Mouse (Mus musculus) gastrocnemius, adult 8-10 months (tissue): ENCODE results near the gene Trim38. TPM values are rescaled to one million over a fixed set of nuclear protein-coding genes. Genes with fewer than 3 reads are reported as not detected.
A peak's percentile ranks its signal among the peaks of the same experiment; 100 is the strongest.
"Not testable (repeated sequence)": the region's sequence is repeated elsewhere in the genome, so short reads cannot be mapped to it uniquely, and the experiment has no call there.

Experiments
- DNase-seq, 2 experiments: peaks; one replicate each; pipeline ENCODE4 v3.0.0; 2022; ENCODE audit warnings: low spot score in 2 of 2
- total RNA-seq, 4 experiments: library from RNA; stranded (reverse); gene quantifications; 2 replicates each; pipeline ENCODE4 v1.2.4; 2022

The Trim38 gene
- total RNA-seq, 4 experiments from 2014 or later, result not detected

DNA sequence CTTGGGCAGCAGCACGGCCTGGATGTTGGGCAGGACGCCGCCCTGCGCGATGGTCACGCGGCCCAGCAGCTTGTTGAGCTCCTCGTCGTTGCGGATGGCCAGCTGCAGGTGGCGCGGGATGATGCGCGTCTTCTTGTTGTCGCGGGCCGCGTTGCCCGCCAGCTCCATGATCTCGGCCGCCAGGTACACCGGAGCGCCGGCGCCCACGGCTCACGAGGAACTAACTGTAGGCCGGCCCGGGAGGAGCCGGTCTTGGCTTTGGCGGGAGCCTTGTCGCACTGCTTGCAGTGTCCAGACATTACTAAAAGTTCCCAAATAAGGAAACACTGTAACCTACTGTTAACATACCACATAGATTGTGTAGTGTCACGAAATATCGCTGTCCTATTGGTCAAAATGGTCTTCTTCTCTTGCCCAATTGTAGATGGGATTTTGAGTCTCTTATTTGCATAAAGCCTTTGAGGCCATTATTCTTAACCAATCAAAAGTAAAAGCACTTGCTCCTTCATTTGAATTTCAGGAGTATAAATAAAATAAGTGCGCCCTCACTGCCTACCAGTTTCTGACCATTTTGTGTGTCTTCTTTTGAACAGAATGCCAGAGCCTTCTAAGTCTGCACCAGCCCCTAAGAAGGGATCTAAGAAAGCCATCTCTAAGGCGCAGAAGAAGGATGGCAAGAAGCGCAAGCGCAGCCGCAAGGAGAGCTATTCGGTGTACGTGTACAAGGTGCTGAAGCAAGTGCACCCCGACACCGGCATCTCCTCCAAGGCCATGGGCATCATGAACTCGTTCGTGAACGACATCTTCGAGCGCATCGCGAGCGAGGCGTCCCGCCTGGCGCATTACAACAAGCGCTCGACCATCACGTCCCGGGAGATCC is 23.3 kb upstream of the Trim38 start, which contains the start of gene Hist1h2bb:
TSS of gene Hist1h2bb (plus strand) at position 534 of the 880 bp plus-strand sequence.
- peak; percentile 29 to 50 for DNase-seq

- no peak for DNase-seq
Observed at GRCm38 (mm10) chr13:23747081-23747891, 22.4 kb upstream of the Trim38 start.

- DNase-seq, result no peak
Observed at GRCm38 (mm10) chr13:23747892-23748288, 21.8 kb upstream of the Trim38 start.

DNA sequence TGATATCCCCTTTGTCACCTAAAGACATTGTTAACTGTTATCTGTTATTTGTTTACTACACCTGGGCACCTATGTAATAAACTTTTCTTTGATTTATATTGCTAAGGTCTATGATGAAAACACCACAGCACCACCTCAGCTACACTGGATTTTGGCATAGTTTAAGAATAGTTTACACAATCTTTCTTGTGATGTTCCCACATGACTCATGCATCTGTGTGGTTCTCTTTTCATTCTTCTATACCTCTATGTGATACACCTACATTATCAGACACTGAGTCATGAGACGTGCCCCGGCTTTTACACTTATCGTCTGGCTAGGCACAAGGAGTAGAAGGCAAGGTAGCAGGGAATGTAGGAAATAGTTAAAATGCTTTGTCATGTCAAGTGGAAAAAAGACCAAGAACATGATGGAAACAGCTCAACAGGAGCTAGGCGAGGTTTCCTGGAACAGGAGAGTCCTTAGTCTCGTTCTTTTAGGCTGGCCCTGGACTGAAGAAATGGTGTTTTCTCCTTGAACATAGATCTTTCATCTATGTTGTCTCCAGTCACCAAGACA is 20.1 kb upstream of the Trim38 start:
- DNase-seq, result no peak

DNA sequence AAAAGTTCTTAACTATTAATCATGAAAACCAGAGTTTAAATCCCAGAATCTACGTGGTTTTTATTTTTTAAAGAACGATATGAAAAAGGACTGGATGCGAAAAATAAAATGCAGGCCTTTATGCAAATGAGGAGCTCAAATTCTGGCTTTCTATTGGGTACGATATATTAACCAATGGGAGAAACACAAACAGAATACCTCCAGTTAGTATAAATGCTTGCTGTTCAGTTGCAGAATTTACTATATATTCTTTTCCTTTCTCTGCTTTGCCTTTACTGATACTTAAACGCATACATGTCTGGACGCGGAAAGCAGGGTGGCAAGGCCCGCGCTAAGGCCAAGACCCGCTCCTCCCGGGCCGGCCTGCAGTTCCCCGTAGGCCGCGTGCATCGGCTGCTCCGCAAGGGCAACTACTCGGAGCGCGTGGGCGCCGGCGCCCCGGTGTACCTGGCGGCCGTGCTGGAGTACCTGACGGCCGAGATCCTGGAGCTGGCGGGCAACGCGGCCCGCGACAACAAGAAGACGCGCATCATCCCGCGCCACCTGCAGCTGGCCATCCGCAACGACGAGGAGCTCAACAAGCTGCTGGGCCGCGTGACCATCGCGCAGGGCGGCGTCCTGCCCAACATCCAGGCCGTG is 18.8 kb upstream of the Trim38 start, which contains the start of gene Hist1h2ab:
TSS of gene Hist1h2ab (plus strand) at position 288 of the 639 bp plus-strand sequence.
- DNase-seq, result not testable (repeated sequence)

- no peak for DNase-seq
Observed at GRCm38 (mm10) chr13:23751478-23751956, 18.2 kb upstream of the Trim38 start.

- DNase-seq, result peak in 1 of 2 experiments; percentile 31
Observed at GRCm38 (mm10) chr13:23752067-23752741, 17.5 kb upstream of the Trim38 start, which contains the start of gene Hist1h3b. Gene Hist1h3b, plus strand, starts transcription at chr13:23752267.

DNA sequence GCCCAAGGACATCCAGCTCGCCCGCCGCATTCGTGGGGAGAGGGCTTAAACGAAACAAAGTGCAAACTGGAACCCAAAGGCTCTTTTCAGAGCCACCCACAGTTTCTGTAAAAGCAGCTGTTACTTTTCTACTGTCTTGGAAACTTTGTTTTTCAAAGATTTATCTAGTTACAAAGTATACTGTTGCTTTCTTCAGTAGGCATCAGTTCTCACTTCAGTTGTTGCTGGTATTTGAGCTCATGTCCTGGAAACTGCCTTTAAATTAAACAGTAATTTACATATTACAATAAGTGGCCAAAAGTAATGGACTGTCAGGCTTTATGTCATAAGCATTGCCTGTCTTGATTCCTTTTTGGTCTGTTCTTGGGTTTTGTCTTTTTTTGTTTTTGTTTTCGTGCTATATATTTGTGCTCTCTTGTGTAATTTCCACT is 17.0 kb upstream of the Trim38 start:
- DNase-seq, result no peak

- DNase-seq, result no peak
Observed at GRCm38 (mm10) chr13:23753314-23754078, 16.2 kb upstream of the Trim38 start.

DNA sequence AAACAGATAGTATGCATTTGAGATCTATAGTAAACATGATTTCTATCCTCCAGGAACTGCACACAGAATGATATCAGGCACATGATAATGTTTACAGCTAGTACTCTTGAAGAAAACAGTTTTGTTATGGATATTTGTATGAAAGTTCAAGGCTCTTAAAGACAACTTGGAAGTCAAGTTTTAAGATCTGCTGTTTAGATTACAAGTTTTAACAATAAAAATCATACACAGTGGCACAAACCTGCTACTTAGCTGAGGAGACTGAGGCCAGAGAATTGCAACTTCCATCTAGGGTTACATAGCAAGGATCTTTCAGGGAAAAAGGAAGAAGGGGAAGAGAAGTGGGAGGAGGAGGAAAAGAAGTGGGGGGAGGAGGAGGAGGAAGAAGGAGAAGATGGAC is 14.7 kb upstream of the Trim38 start:
- no peak for DNase-seq

- DNase-seq, result peak in 1 of 2 experiments; percentile 17
Observed at GRCm38 (mm10) chr13:23756790-23757189, 12.9 kb upstream of the Trim38 start, which contains the start of gene Hist1h4b. Gene Hist1h4b, plus strand, starts transcription at chr13:23757013.

- DNase-seq, result no peak
Observed at GRCm38 (mm10) chr13:23757211-23757773, 12.4 kb upstream of the Trim38 start.

- no peak for DNase-seq
Observed at GRCm38 (mm10) chr13:23757921-23758320, 11.8 kb upstream of the Trim38 start.

- no peak for DNase-seq
Observed at GRCm38 (mm10) chr13:23759251-23759771, 10.4 kb upstream of the Trim38 start.

DNA sequence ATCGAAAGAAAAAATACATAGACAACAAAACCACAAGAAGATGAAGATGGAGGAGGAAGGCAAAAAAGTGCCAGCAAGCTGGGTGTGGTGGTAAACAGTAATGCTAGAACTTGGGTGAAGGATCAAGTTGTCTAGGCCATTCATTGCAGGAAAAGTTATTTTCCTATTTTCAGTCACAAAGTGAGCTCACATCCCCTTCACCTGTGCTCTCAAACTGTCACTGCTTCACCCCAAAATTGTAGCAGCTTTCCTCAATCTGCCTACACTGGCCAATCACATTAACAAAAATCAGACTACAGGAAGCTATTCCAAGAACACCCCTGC is 9.8 kb upstream of the Trim38 start:
- DNase-seq, result no peak

DNA sequence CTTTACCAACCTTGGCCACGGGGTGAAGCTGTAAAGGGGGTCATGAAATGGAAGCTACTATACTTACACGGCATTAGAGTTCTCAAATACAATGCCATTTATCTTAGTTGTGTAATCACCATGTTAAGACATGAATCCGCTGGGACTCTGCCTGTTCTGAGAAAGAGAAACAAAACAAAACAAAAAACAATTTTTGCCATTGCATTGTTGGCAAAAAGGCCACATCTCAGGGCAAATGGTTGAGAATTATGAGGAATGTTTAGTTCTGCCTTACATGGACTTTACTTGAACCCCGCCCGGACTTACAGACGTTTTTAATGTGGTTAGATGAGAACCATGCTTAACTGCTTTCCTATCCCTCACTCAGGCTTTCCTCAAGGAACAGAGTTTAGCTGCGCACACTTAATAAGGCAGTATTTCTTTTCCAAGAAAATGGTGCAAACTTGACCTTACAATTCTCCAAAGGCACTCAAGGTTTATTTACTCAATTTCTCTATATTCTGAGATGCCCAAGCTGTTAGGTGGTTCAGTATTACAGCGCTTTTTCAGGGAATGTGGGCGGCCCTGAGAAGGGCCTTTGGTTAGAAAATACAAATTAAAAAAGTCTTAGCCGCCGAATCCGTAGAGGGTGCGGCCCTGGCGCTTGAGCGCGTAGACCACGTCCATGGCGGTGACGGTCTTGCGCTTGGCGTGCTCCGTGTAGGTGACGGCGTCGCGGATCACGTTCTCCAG is 9.3 kb upstream of the Trim38 start:
- DNase-seq, result no peak

GRCm38 (mm10) chr13:23760972-23761864 is 8.5 kb upstream of the Trim38 start, which contains the start of gene Hist1h4a:
Gene Hist1h4a, minus strand, starts transcription at chr13:23761230.
- DNase-seq, result peak; percentile 82 to 87
